Mouse (Mus musculus): ENCODE data around the gene Tmem273.

- TF ChIP-seq CTCF (IDR thresholded peaks at IDR 0.05; ENCODE audit: low read depth), result no peak
- TF ChIP-seq EP300 (IDR thresholded peaks at IDR 0.05; ENCODE audit: low read depth), result no peak
Measured at GRCm38 (mm10) chr14:32784748-32785134, 1.0 kb upstream of the Tmem273 start.
